Mouse (Mus musculus): ENCODE data around the gene 4930467E23Rik. TPM values are rescaled to one million over a fixed set of nuclear protein-coding genes. Genes with fewer than 3 reads are reported as not detected.
"Not testable (repeated sequence)": the region's sequence is repeated elsewhere in the genome, so short reads cannot be mapped to it uniquely, and the experiment has no call there.

4930467E23Rik gene
- polyA plus RNA-seq, 1 experiment from 2014 or later: not detected

- H3K27me3 ChIP-seq (replicated peaks; ENCODE audit: control insufficient read depth, insufficient read depth, low read length); H3K9me3 ChIP-seq (ENCODE audit: control insufficient read depth, low read length); H3K4me2 ChIP-seq (ENCODE audit: low read length); H3K36me3 ChIP-seq (ENCODE audit: control insufficient read depth, insufficient read depth, low read length); H3K27ac ChIP-seq (ENCODE audit: low read depth, low read length); H3K4me3 ChIP-seq (ENCODE audit: low read length); H3K9ac ChIP-seq (ENCODE audit: low read depth, low read length); H3K4me1 ChIP-seq (ENCODE audit: control insufficient read depth, insufficient read depth, low read depth, low read length): not testable (repeated sequence)
- 85% methylated on average over 13 of the region's 15 CpGs for WGBS
- peak; percentile 58 for ATAC-seq
Observed at GRCm38 (mm10) chr8:19707761-19708443, 21.5 kb upstream of the 4930467E23Rik start.

DNA sequence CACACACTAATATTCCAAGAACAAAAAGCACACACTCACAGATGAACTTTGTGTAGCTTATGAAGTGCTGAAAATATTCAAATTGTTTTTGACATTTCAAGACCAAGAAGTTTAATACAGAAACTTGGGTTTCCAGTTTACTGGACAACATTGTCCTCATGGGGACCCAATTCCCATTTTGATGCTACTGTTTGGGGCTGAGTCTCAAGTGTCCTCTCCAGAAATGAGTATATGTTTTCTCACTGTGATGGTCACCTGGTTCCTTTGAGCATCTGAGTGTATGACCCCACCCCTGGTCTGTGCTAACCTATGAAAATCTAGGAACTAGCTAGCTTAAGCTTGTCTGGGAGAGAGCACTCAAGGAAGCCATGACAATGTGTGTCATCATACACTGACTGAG lies 20.4 kb upstream of the 4930467E23Rik start:
- not testable (repeated sequence) for H3K4me2 ChIP-seq (ENCODE audit: low read length); H3K27me3 ChIP-seq (replicated peaks; ENCODE audit: control insufficient read depth, insufficient read depth, low read length); H3K9me3 ChIP-seq (ENCODE audit: control insufficient read depth, low read length); H3K4me3 ChIP-seq (ENCODE audit: low read length); H3K9ac ChIP-seq (ENCODE audit: low read depth, low read length); ATAC-seq; H3K4me1 ChIP-seq (ENCODE audit: control insufficient read depth, insufficient read depth, low read depth, low read length); H3K27ac ChIP-seq (ENCODE audit: low read depth, low read length); H3K36me3 ChIP-seq (ENCODE audit: control insufficient read depth, insufficient read depth, low read length)

DNA sequence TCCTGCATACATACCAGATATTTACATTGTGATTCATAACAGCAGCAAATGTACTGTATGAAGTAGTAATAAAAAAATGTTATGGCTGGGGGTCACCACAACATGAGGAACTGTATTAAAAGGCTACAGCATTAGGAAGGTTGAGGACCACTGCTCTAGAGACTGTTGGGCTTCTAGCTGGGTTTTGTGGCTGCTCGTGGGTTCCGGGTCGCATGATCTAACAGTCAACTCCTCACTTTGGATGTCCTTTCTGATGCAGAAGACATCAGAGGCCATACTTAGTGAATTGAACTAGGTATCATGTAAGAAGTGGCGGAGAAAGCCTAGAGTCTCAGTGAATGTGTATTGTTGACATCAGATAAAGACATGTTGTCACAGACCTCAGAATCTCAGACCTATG lies 19.9 kb upstream of the 4930467E23Rik start:
- not testable (repeated sequence) for ATAC-seq; H3K4me2 ChIP-seq (ENCODE audit: low read length); H3K9ac ChIP-seq (ENCODE audit: low read depth, low read length); H3K36me3 ChIP-seq (ENCODE audit: control insufficient read depth, insufficient read depth, low read length); H3K9me3 ChIP-seq (ENCODE audit: control insufficient read depth, low read length); H3K27ac ChIP-seq (ENCODE audit: low read depth, low read length); H3K27me3 ChIP-seq (replicated peaks; ENCODE audit: control insufficient read depth, insufficient read depth, low read length); H3K4me3 ChIP-seq (ENCODE audit: low read length); H3K4me1 ChIP-seq (ENCODE audit: control insufficient read depth, insufficient read depth, low read depth, low read length)
- 91% methylated on average over 4 of the region's 4 CpGs for WGBS

GRCm38 (mm10) chr8:19711171-19711860 lies 18.1 kb upstream of the 4930467E23Rik start:
- not testable (repeated sequence) for H3K27me3 ChIP-seq (replicated peaks; ENCODE audit: control insufficient read depth, insufficient read depth, low read length); H3K27ac ChIP-seq (ENCODE audit: low read depth, low read length); H3K9me3 ChIP-seq (ENCODE audit: control insufficient read depth, low read length); H3K9ac ChIP-seq (ENCODE audit: low read depth, low read length); H3K4me2 ChIP-seq (ENCODE audit: low read length); H3K4me3 ChIP-seq (ENCODE audit: low read length); H3K4me1 ChIP-seq (ENCODE audit: control insufficient read depth, insufficient read depth, low read depth, low read length); ATAC-seq; H3K36me3 ChIP-seq (ENCODE audit: control insufficient read depth, insufficient read depth, low read length)
- WGBS: 90% methylated on average over 5 of the region's 9 CpGs

DNA sequence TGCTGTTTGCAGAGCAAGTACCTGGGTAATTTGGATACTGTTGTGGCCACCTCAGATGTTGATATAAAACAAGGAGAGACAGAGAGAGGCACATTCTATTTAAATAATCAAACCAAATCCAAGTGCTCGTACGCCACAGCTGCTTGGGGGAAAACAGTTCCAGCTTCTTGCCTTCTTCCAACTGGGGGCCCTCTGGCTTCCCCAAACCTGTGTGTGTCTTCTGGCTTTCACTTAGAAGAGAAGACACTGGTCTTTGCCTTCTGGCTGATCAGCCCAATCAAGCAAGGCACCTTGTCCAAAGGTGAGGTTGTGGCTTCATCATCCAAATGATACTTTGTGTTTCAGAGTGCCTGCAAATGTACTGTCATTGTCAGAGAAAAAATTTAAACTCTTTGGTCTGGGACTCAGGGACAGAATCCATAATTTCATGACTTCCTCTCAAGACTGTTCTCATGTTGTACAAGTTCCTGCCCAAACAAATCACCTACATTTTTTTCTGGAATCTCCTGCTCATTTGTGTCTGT lies 17.1 kb upstream of the 4930467E23Rik start:
- ATAC-seq; H3K36me3 ChIP-seq (ENCODE audit: control insufficient read depth, insufficient read depth, low read length); H3K9ac ChIP-seq (ENCODE audit: low read depth, low read length); H3K4me1 ChIP-seq (ENCODE audit: control insufficient read depth, insufficient read depth, low read depth, low read length); H3K27ac ChIP-seq (ENCODE audit: low read depth, low read length); H3K4me3 ChIP-seq (ENCODE audit: low read length); H3K27me3 ChIP-seq (replicated peaks; ENCODE audit: control insufficient read depth, insufficient read depth, low read length); H3K9me3 ChIP-seq (ENCODE audit: control insufficient read depth, low read length); H3K4me2 ChIP-seq (ENCODE audit: low read length): not testable (repeated sequence)
- WGBS: 100% methylated on average over 2 of the region's 2 CpGs

DNA sequence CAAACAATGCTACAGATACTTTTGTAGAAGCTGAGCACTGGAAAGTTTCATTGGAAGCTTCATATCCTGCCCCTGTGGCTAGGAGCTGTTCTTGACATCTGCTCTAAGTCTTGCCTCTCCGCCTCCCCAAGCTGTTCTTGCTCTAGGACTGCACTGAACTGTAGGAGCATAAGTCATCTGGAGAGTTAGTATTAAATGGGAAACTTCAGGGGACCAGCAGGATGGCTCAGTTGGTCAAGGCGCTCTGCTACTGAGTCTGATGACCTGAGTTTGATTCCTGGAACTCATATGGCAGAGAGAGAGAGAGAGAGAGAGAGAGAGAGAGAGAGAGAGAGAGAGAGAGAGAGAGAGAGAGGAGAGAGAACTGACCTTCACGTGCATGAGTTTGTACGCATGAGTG lies 16.6 kb upstream of the 4930467E23Rik start:
- 74% methylated on average over 4 of the region's 4 CpGs for WGBS
- H3K4me2 ChIP-seq (ENCODE audit: low read length); ATAC-seq; H3K36me3 ChIP-seq (ENCODE audit: control insufficient read depth, insufficient read depth, low read length); H3K27me3 ChIP-seq (replicated peaks; ENCODE audit: control insufficient read depth, insufficient read depth, low read length); H3K27ac ChIP-seq (ENCODE audit: low read depth, low read length); H3K9ac ChIP-seq (ENCODE audit: low read depth, low read length); H3K9me3 ChIP-seq (ENCODE audit: control insufficient read depth, low read length); H3K4me1 ChIP-seq (ENCODE audit: control insufficient read depth, insufficient read depth, low read depth, low read length); H3K4me3 ChIP-seq (ENCODE audit: low read length): not testable (repeated sequence)

- not testable (repeated sequence) for H3K36me3 ChIP-seq (ENCODE audit: control insufficient read depth, insufficient read depth, low read length); H3K9me3 ChIP-seq (ENCODE audit: control insufficient read depth, low read length); H3K27ac ChIP-seq (ENCODE audit: low read depth, low read length); H3K9ac ChIP-seq (ENCODE audit: low read depth, low read length); H3K4me3 ChIP-seq (ENCODE audit: low read length); H3K4me1 ChIP-seq (ENCODE audit: control insufficient read depth, insufficient read depth, low read depth, low read length); H3K27me3 ChIP-seq (replicated peaks; ENCODE audit: control insufficient read depth, insufficient read depth, low read length); H3K4me2 ChIP-seq (ENCODE audit: low read length)
- peak; percentile 45; the same call in 1 of the 2 replicates for ATAC-seq
- 88% methylated on average over 6 of the region's 7 CpGs for WGBS
Observed at GRCm38 (mm10) chr8:19713232-19713834, 16.0 kb upstream of the 4930467E23Rik start.

DNA sequence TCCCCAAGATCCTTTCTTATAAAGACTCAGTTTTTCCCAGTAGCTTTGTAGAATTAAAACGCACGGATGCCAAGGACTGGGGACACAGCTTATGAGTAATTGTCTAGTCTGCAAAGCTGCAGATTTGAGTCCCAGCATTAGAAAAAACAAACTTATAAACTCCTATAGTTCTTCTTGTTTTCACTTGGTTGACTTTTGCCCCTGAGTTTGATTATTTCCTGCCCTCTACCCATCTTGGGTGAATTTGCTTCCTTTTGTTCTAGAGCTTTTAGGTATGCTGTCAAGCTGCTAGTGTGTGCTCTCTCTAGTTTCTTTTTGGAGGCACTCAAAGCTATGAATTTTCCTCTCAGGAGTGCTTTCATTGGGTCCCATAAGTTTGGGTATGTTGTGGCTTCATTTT lies 14.9 kb upstream of the 4930467E23Rik start:
- not testable (repeated sequence) for H3K4me1 ChIP-seq (ENCODE audit: control insufficient read depth, insufficient read depth, low read depth, low read length); H3K9me3 ChIP-seq (ENCODE audit: control insufficient read depth, low read length); H3K9ac ChIP-seq (ENCODE audit: low read depth, low read length); H3K36me3 ChIP-seq (ENCODE audit: control insufficient read depth, insufficient read depth, low read length); H3K27me3 ChIP-seq (replicated peaks; ENCODE audit: control insufficient read depth, insufficient read depth, low read length); ATAC-seq; H3K4me3 ChIP-seq (ENCODE audit: low read length); H3K4me2 ChIP-seq (ENCODE audit: low read length); H3K27ac ChIP-seq (ENCODE audit: low read depth, low read length)
- WGBS: 87% methylated on average over 2 of the region's 2 CpGs

- H3K9ac ChIP-seq (ENCODE audit: low read depth, low read length); H3K9me3 ChIP-seq (ENCODE audit: control insufficient read depth, low read length); ATAC-seq; H3K4me1 ChIP-seq (ENCODE audit: control insufficient read depth, insufficient read depth, low read depth, low read length); H3K27ac ChIP-seq (ENCODE audit: low read depth, low read length); H3K27me3 ChIP-seq (replicated peaks; ENCODE audit: control insufficient read depth, insufficient read depth, low read length); H3K4me3 ChIP-seq (ENCODE audit: low read length); H3K36me3 ChIP-seq (ENCODE audit: control insufficient read depth, insufficient read depth, low read length); H3K4me2 ChIP-seq (ENCODE audit: low read length): not testable (repeated sequence)
- WGBS: 94% methylated on average over 2 of the region's 3 CpGs
Observed at GRCm38 (mm10) chr8:19715266-19715665, 14.1 kb upstream of the 4930467E23Rik start.

Data from hindbrain, embryonic 16.5 days (tissue).